Mouse (Mus musculus) midbrain, embryonic 11.5 days (tissue): ENCODE data around the gene Itpka. TPM values are rescaled to one million over a fixed set of nuclear protein-coding genes. Genes with fewer than 3 reads are reported as not detected.
A peak's percentile ranks its signal among the peaks of the same experiment; 100 is the strongest.
"Not testable (repeated sequence)": the region's sequence is repeated elsewhere in the genome, so short reads cannot be mapped to it uniquely, and the experiment has no call there.

Experiments used
- ATAC-seq: fragments of 200-750 bp; cut with Nextera tagmentation; 2 replicates; pipeline ENCODE4 v1.8.0; 2017; ENCODE audit warnings: moderate TSS enrichment, moderate library complexity; ENCODE audit not compliant: low FRiP score
- DNase-seq: peaks from one replicate; pipeline ENCODE4 v3.0.0; 2015; ENCODE audit warnings: low spot score; ENCODE audit errors: missing footprints
- H3K27ac ChIP-seq: fragments of 300-500 bp; sonication (generic); 2 replicates; pipeline ENCODE4 v1.5.1; 2014; ENCODE audit warnings: low read depth, low read length
- H3K27me3 ChIP-seq: fragments of 300-500 bp; sonication (generic); 2 replicates; pipeline ENCODE4 v1.6.1; 2014; ENCODE audit warnings: mild to moderate bottlenecking, low read length, moderate library complexity, mixed read lengths; ENCODE audit not compliant: control insufficient read depth, insufficient read depth
- H3K36me3 ChIP-seq: fragments of 300-500 bp; sonication (generic); 2 replicates; pipeline ENCODE4 v1.6.1; 2014; ENCODE audit warnings: mild to moderate bottlenecking, low read length, moderate library complexity, mixed read lengths; ENCODE audit not compliant: control insufficient read depth, insufficient read depth
- H3K4me1 ChIP-seq: fragments of 300-500 bp; sonication (generic); 2 replicates; pipeline ENCODE4 v1.6.1; 2014; ENCODE audit warnings: low read length; ENCODE audit not compliant: control insufficient read depth, insufficient read depth
- H3K4me2 ChIP-seq: fragments of 300-500 bp; sonication (generic); 2 replicates; pipeline ENCODE4 v1.6.1; 2014; ENCODE audit warnings: mild to moderate bottlenecking, moderate library complexity
- H3K4me3 ChIP-seq: fragments of 300-500 bp; sonication (generic); 2 replicates; pipeline ENCODE4 v1.5.1; 2014; ENCODE audit warnings: low read depth, low read length
- H3K9ac ChIP-seq: fragments of 300-500 bp; sonication (generic); 2 replicates; pipeline ENCODE4 v1.6.1; 2014; ENCODE audit warnings: low read length
- H3K9me3 ChIP-seq: fragments of 300-500 bp; sonication (generic); 2 replicates; pipeline ENCODE4 v1.6.1; 2016; ENCODE audit warnings: low read length; ENCODE audit not compliant: control insufficient read depth
- WGBS: fragments of 180-500 bp; shearing (Covaris S2); extraction: QIAGEN DNeasy Blood & Tissue Kit; methylation state at CpG from one replicate; pipeline ENCODE4 v1.1.7; 2014; 5-methylcytosine and 5-hydroxymethylcytosine counted together
- polyA plus RNA-seq: library from polyadenylated mRNA; unstranded; fragments of >200 nt; fragmentation: Nextera tagmentation; extraction: Ambion mirVana; gene quantifications from 2 replicates; pipeline ENCODE4 v1.2.1, GENCODE M21; 2014

The Itpka gene
- polyA plus RNA-seq, result 1.2 and 1.4 TPM in 2 replicates

GRCm38 (mm10) chr2:119741581-119742411, at the start of gene Itpka:
Gene Itpka (plus strand): TSS chr2:119742337.
- Histone ChIP-seq H3K4me2 (peak within 1 kb of the TSS; percentile 99), H3K4me1 (peaks cover 28% of the 10 kb centered on the region), H3K9ac (peak within 1 kb of the TSS; percentile 61), H3K27ac (peak within 1 kb of the TSS; percentile 32), H3K9me3 (no peaks in the 10 kb centered on the region), H3K36me3 (no peaks in the 10 kb centered on the region), H3K4me3 (peak within 1 kb of the TSS; percentile 67), H3K27me3 (peaks cover 37% of the 10 kb centered on the region)
- WGBS, result under 1% methylated on average over 53 of the region's 53 CpGs
- peak; percentile 98 for DNase-seq
- ATAC-seq, result peak; percentile 85

- H3K9me3 ChIP-seq, result no peaks in the 10 kb centered on the region
- no peaks in the 10 kb centered on the region for H3K36me3 ChIP-seq
- no peak overlapping the region for H3K27ac ChIP-seq
- H3K4me1 ChIP-seq, result no peaks in the 10 kb centered on the region
- no peak overlapping the region for H3K4me3 ChIP-seq
- no peak overlapping the region for H3K4me2 ChIP-seq
- ATAC-seq (no peak), DNase-seq (no peak)
- WGBS, result 92% methylated on average over 2 of the region's 2 CpGs
- H3K9ac ChIP-seq, result no peak overlapping the region
- no peaks in the 10 kb centered on the region for H3K27me3 ChIP-seq
These were observed 47.3 kb upstream of the Itpka start for GRCm38 (mm10) chr2:119694826-119695225.

GRCm38 (mm10) chr2:119696111-119696510, 46.0 kb upstream of the Itpka start:
- Histone ChIP-seq H3K27ac (no peak overlapping the region), H3K9ac (no peak overlapping the region), H3K4me2 (no peak overlapping the region), H3K4me3 (no peak overlapping the region), H3K36me3 (no peaks in the 10 kb centered on the region), H3K9me3 (no peaks in the 10 kb centered on the region), H3K4me1 (no peaks in the 10 kb centered on the region), H3K27me3 (no peaks in the 10 kb centered on the region)
- 83% methylated on average over 1 of the region's 1 CpGs for WGBS
- ATAC-seq (no peak), DNase-seq (no peak)

- DNase-seq (no peak), ATAC-seq (no peak)
- no peaks in the 10 kb centered on the region for H3K27me3 ChIP-seq
- 84% methylated on average over 2 of the region's 2 CpGs for WGBS
- H3K9ac ChIP-seq, result no peak overlapping the region
- no peak overlapping the region for H3K4me2 ChIP-seq
- no peak overlapping the region for H3K4me3 ChIP-seq
- no peaks in the 10 kb centered on the region for H3K4me1 ChIP-seq
- no peak overlapping the region for H3K27ac ChIP-seq
- no peaks in the 10 kb centered on the region for H3K9me3 ChIP-seq
- H3K36me3 ChIP-seq, result no peaks in the 10 kb centered on the region
These were observed 43.7 kb upstream of the Itpka start for GRCm38 (mm10) chr2:119698472-119698871.

GRCm38 (mm10) chr2:119699962-119700361, 42.2 kb upstream of the Itpka start:
- Histone ChIP-seq H3K4me2 (no peak overlapping the region), H3K9me3 (no peaks in the 10 kb centered on the region), H3K4me1 (no peaks in the 10 kb centered on the region), H3K9ac (no peak overlapping the region), H3K36me3 (no peaks in the 10 kb centered on the region), H3K4me3 (no peak overlapping the region), H3K27ac (no peak overlapping the region), H3K27me3 (no peaks in the 10 kb centered on the region)
- ATAC-seq (no peak), DNase-seq (no peak)
- 95% methylated on average over 3 of the region's 3 CpGs for WGBS

GRCm38 (mm10) chr2:119703171-119703570, 39.0 kb upstream of the Itpka start:
- ATAC-seq, result no peak

GRCm38 (mm10) chr2:119707676-119708075, 34.5 kb upstream of the Itpka start:
- no peaks in the 10 kb centered on the region for H3K4me1 ChIP-seq
- H3K4me2 ChIP-seq, result no peak overlapping the region
- ATAC-seq (no peak), DNase-seq (no peak)
- WGBS, result 93% methylated on average over 3 of the region's 3 CpGs
- no peaks in the 10 kb centered on the region for H3K27me3 ChIP-seq
- no peak overlapping the region for H3K27ac ChIP-seq
- no peak overlapping the region for H3K4me3 ChIP-seq
- H3K9me3 ChIP-seq, result no peaks in the 10 kb centered on the region
- H3K9ac ChIP-seq, result no peak overlapping the region
- H3K36me3 ChIP-seq, result peaks cover 19% of the 10 kb centered on the region

More at GRCm38 (mm10) chr2:119703171-119703570, 39.0 kb upstream of the Itpka start:
- H3K4me3 ChIP-seq, result no peak overlapping the region
- H3K27me3 ChIP-seq, result no peaks in the 10 kb centered on the region
- no peak overlapping the region for H3K9ac ChIP-seq
- H3K36me3 ChIP-seq, result peaks cover 13% of the 10 kb centered on the region
- 94% methylated on average over 2 of the region's 2 CpGs for WGBS
- H3K27ac ChIP-seq, result no peak overlapping the region
- no peaks in the 10 kb centered on the region for H3K4me1 ChIP-seq
- DNase-seq, result no peak
- H3K4me2 ChIP-seq, result no peak overlapping the region
- H3K9me3 ChIP-seq, result no peaks in the 10 kb centered on the region

GRCm38 (mm10) chr2:119710011-119710410, 32.1 kb upstream of the Itpka start:
- Histone ChIP-seq H3K27me3 (no peaks in the 10 kb centered on the region), H3K4me2 (no peak overlapping the region), H3K4me3 (no peak overlapping the region), H3K9ac (no peak overlapping the region), H3K4me1 (no peaks in the 10 kb centered on the region), H3K9me3 (no peaks in the 10 kb centered on the region), H3K27ac (no peak overlapping the region), H3K36me3 (peaks cover 21% of the 10 kb centered on the region)
- DNase-seq (no peak), ATAC-seq (no peak)
- 90% methylated on average over 3 of the region's 3 CpGs for WGBS

GRCm38 (mm10) chr2:119715868-119716267, 26.3 kb upstream of the Itpka start:
- not testable (repeated sequence) for H3K27me3 ChIP-seq, H3K9ac ChIP-seq, DNase-seq, H3K27ac ChIP-seq, ATAC-seq, H3K4me2 ChIP-seq, H3K4me1 ChIP-seq, H3K9me3 ChIP-seq, H3K4me3 ChIP-seq
- 88% methylated on average over 2 of the region's 2 CpGs for WGBS
- peaks cover 11% of the 10 kb centered on the region; the same call in 1 of the 2 replicates for H3K36me3 ChIP-seq
